Mouse (Mus musculus): ENCODE data around the gene Cdk5r1. TPM values are rescaled to one million over a fixed set of nuclear protein-coding genes. Genes with fewer than 3 reads are reported as not detected.

The Cdk5r1 gene
- polyA plus RNA-seq (2012; ENCODE audit: insufficient read depth, insufficient read length, low replicate concordance, missing spikeins), result 97.4 and 147 TPM in 2 replicates

GRCm38 (mm10) chr11:80476222-80477189 is at the start of gene Cdk5r1:
Gene Cdk5r1, plus strand, starts transcription at chr11:80477023.
- peak within 1 kb of the TSS; percentile 96 for H3K4me3 ChIP-seq (ENCODE audit: insufficient read depth, low read depth, low read length)
- WGBS, result 3% methylated on average over 109 of the region's 116 CpGs
- peak within 1 kb of the TSS; percentile 96 for H3K27ac ChIP-seq (ENCODE audit: insufficient read depth, low read depth, low read length)
- H3K4me1 ChIP-seq (ENCODE audit: control insufficient read depth, insufficient read depth, low read length), result peaks cover 17% of the 10 kb centered on the region
- TF ChIP-seq POLR2A (IDR thresholded peaks at IDR 0.05; ENCODE audit: insufficient read depth, low read depth, low read length) (peak; percentile 82), CTCF (IDR thresholded peaks at IDR 0.05; ENCODE audit: insufficient read depth, low read depth, low read length) (peak; percentile 69)

- Histone ChIP-seq H3K4me3 (ENCODE audit: insufficient read depth, low read depth, low read length) (peak within 1 kb of the TSS; percentile 96), H3K4me1 (ENCODE audit: control insufficient read depth, insufficient read depth, low read length) (peaks cover 2% of the 10 kb centered on the region; the same call in 1 of the 2 replicates), H3K27ac (ENCODE audit: insufficient read depth, low read depth, low read length) (peak within 1 kb of the TSS; percentile 81)
- WGBS, result under 1% methylated on average over 58 of the region's 58 CpGs
- peak; percentile 37; the same call in 1 of the 2 replicates for TF ChIP-seq CTCF (IDR thresholded peaks at IDR 0.05; ENCODE audit: insufficient read depth, low read depth, low read length)
- peak; percentile 80 for TF ChIP-seq POLR2A (IDR thresholded peaks at IDR 0.05; ENCODE audit: insufficient read depth, low read depth, low read length)
Observed at GRCm38 (mm10) chr11:80428381-80429008, 48.3 kb upstream of the Cdk5r1 start, which contains the start of gene Psmd11. Gene Psmd11, plus strand, starts transcription at chr11:80428615.

- Histone ChIP-seq H3K4me1 (ENCODE audit: control insufficient read depth, insufficient read depth, low read length) (peaks cover 2% of the 10 kb centered on the region; the same call in 1 of the 2 replicates), H3K4me3 (ENCODE audit: insufficient read depth, low read depth, low read length) (peak overlapping the region; percentile 96), H3K27ac (ENCODE audit: insufficient read depth, low read depth, low read length) (peak overlapping the region; percentile 81)
- WGBS, result under 1% methylated on average over 37 of the region's 37 CpGs
- no peak for TF ChIP-seq CTCF (IDR thresholded peaks at IDR 0.05; ENCODE audit: insufficient read depth, low read depth, low read length)
- TF ChIP-seq POLR2A (IDR thresholded peaks at IDR 0.05; ENCODE audit: insufficient read depth, low read depth, low read length), result no peak
Observed at GRCm38 (mm10) chr11:80429009-80429475, 47.8 kb upstream of the Cdk5r1 start.

GRCm38 (mm10) chr11:80429500-80430166 is 47.2 kb upstream of the Cdk5r1 start:
- peak overlapping the region; percentile 96 for H3K4me3 ChIP-seq (ENCODE audit: insufficient read depth, low read depth, low read length)
- no peak overlapping the region for H3K27ac ChIP-seq (ENCODE audit: insufficient read depth, low read depth, low read length)
- H3K4me1 ChIP-seq (ENCODE audit: control insufficient read depth, insufficient read depth, low read length), result peaks cover 2% of the 10 kb centered on the region; the same call in 1 of the 2 replicates
- 55% methylated on average over 14 of the region's 14 CpGs for WGBS
- TF ChIP-seq POLR2A (IDR thresholded peaks at IDR 0.05; ENCODE audit: insufficient read depth, low read depth, low read length) (no peak), CTCF (IDR thresholded peaks at IDR 0.05; ENCODE audit: insufficient read depth, low read depth, low read length) (no peak)

- no peak overlapping the region for H3K4me3 ChIP-seq (ENCODE audit: insufficient read depth, low read depth, low read length)
- 84% methylated on average over 3 of the region's 3 CpGs for WGBS
Observed at GRCm38 (mm10) chr11:80430366-80430910, 46.4 kb upstream of the Cdk5r1 start.

GRCm38 (mm10) chr11:80446916-80447315 is 29.9 kb upstream of the Cdk5r1 start:
- Histone ChIP-seq H3K4me1 (ENCODE audit: control insufficient read depth, insufficient read depth, low read length) (no peaks in the 10 kb centered on the region), H3K4me3 (ENCODE audit: insufficient read depth, low read depth, low read length) (no peak overlapping the region), H3K27ac (ENCODE audit: insufficient read depth, low read depth, low read length) (no peak overlapping the region)
- 93% methylated on average over 3 of the region's 3 CpGs for WGBS
- TF ChIP-seq CTCF (IDR thresholded peaks at IDR 0.05; ENCODE audit: insufficient read depth, low read depth, low read length) (no peak), POLR2A (IDR thresholded peaks at IDR 0.05; ENCODE audit: insufficient read depth, low read depth, low read length) (no peak)

More at GRCm38 (mm10) chr11:80430366-80430910, 46.4 kb upstream of the Cdk5r1 start:
- peaks cover 2% of the 10 kb centered on the region; the same call in 1 of the 2 replicates for H3K4me1 ChIP-seq (ENCODE audit: control insufficient read depth, insufficient read depth, low read length)
- no peak overlapping the region for H3K27ac ChIP-seq (ENCODE audit: insufficient read depth, low read depth, low read length)
- TF ChIP-seq CTCF (IDR thresholded peaks at IDR 0.05; ENCODE audit: insufficient read depth, low read depth, low read length) (no peak), POLR2A (IDR thresholded peaks at IDR 0.05; ENCODE audit: insufficient read depth, low read depth, low read length) (no peak)

- no peak overlapping the region for H3K4me3 ChIP-seq (ENCODE audit: insufficient read depth, low read depth, low read length)
- TF ChIP-seq CTCF (IDR thresholded peaks at IDR 0.05; ENCODE audit: insufficient read depth, low read depth, low read length) (no peak), POLR2A (IDR thresholded peaks at IDR 0.05; ENCODE audit: insufficient read depth, low read depth, low read length) (no peak)
- WGBS, result 96% methylated on average over 2 of the region's 2 CpGs
- no peaks in the 10 kb centered on the region for H3K4me1 ChIP-seq (ENCODE audit: control insufficient read depth, insufficient read depth, low read length)
- H3K27ac ChIP-seq (ENCODE audit: insufficient read depth, low read depth, low read length), result no peak overlapping the region
Observed at GRCm38 (mm10) chr11:80449859-80450258, 27.0 kb upstream of the Cdk5r1 start.

GRCm38 (mm10) chr11:80452242-80452641 is 24.6 kb upstream of the Cdk5r1 start:
- TF ChIP-seq CTCF (IDR thresholded peaks at IDR 0.05; ENCODE audit: insufficient read depth, low read depth, low read length) (no peak), POLR2A (IDR thresholded peaks at IDR 0.05; ENCODE audit: insufficient read depth, low read depth, low read length) (no peak)
- H3K4me3 ChIP-seq (ENCODE audit: insufficient read depth, low read depth, low read length), result no peak overlapping the region
- no peak overlapping the region for H3K27ac ChIP-seq (ENCODE audit: insufficient read depth, low read depth, low read length)
- 90% methylated on average over 3 of the region's 3 CpGs for WGBS
- H3K4me1 ChIP-seq (ENCODE audit: control insufficient read depth, insufficient read depth, low read length), result no peaks in the 10 kb centered on the region
